Mouse (Mus musculus) frontal cortex, postnatal 36 days (tissue): Measurements from ENCODE around the gene Kctd2.

Experiments
- DNase-seq, 2 experiments: peaks; one replicate each; pipeline ENCODE4 v3.0.0; 2022; ENCODE audit warnings: low spot score in 2 of 2

Gene Kctd2

GRCm38 (mm10) chr11:115400630-115401391 is 19.1 kb upstream of the Kctd2 start:
- DNase-seq: peak; percentile 66 to 71

- peak; percentile 88 to 90 for DNase-seq
These were observed 16.4 kb upstream of the Kctd2 start, which contains the start of gene Mrpl58 for GRCm38 (mm10) chr11:115403338-115404124. TSS of gene Mrpl58 (plus strand) at chr11:115403752.

GRCm38 (mm10) chr11:115405723-115406122 is 14.2 kb upstream of the Kctd2 start:
- no peak for DNase-seq

- DNase-seq: no peak
These were observed 13.0 kb upstream of the Kctd2 start for GRCm38 (mm10) chr11:115406858-115407401.

- no peak for DNase-seq
These were observed 11.5 kb upstream of the Kctd2 start for GRCm38 (mm10) chr11:115408266-115408920.

GRCm38 (mm10) chr11:115409556-115409955 is 10.4 kb upstream of the Kctd2 start:
- no peak for DNase-seq

GRCm38 (mm10) chr11:115420336-115421190 is 635 bp downstream of the Kctd2 start:
- DNase-seq: peak; percentile 51

GRCm38 (mm10) chr11:115421328-115421727 is 1.4 kb downstream of the Kctd2 start:
- no peak for DNase-seq

- no peak for DNase-seq
These were observed 2.0 kb downstream of the Kctd2 start for GRCm38 (mm10) chr11:115421972-115422371.

- DNase-seq: no peak
These were observed 3.2 kb downstream of the Kctd2 start for GRCm38 (mm10) chr11:115423091-115423490.

GRCm38 (mm10) chr11:115424666-115425065 is 4.7 kb downstream of the Kctd2 start:
- DNase-seq: no peak

GRCm38 (mm10) chr11:115425671-115426070 is 5.7 kb downstream of the Kctd2 start:
- no peak for DNase-seq

- DNase-seq: peak; percentile 72 to 80
These were observed 7.8 kb downstream of the Kctd2 start for GRCm38 (mm10) chr11:115427482-115428331.

- no peak for DNase-seq
These were observed 9.4 kb downstream of the Kctd2 start for GRCm38 (mm10) chr11:115429307-115429706.

GRCm38 (mm10) chr11:115430561-115430960 is 10.6 kb downstream of the Kctd2 start:
- no peak for DNase-seq

- no peak for DNase-seq
These were observed 12.9 kb downstream of the Kctd2 start for GRCm38 (mm10) chr11:115432814-115433213.

- no peak for DNase-seq
These were observed 13.4 kb downstream of the Kctd2 start for GRCm38 (mm10) chr11:115433342-115433741.

- DNase-seq: no peak
These were observed 15.8 kb downstream of the Kctd2 start for GRCm38 (mm10) chr11:115435596-115436337.

- no peak for DNase-seq
These were observed 17.7 kb downstream of the Kctd2 start for GRCm38 (mm10) chr11:115437571-115438122.
